Mouse (Mus musculus): ENCODE data around the gene Cspg4. TPM values are rescaled to one million over a fixed set of nuclear protein-coding genes. Genes with fewer than 3 reads are reported as not detected.
A peak's percentile ranks its signal among the peaks of the same experiment; 100 is the strongest.

Cspg4 gene
- polyA plus RNA-seq, 1 experiment from 2014 or later, result 23.0 TPM

DNA sequence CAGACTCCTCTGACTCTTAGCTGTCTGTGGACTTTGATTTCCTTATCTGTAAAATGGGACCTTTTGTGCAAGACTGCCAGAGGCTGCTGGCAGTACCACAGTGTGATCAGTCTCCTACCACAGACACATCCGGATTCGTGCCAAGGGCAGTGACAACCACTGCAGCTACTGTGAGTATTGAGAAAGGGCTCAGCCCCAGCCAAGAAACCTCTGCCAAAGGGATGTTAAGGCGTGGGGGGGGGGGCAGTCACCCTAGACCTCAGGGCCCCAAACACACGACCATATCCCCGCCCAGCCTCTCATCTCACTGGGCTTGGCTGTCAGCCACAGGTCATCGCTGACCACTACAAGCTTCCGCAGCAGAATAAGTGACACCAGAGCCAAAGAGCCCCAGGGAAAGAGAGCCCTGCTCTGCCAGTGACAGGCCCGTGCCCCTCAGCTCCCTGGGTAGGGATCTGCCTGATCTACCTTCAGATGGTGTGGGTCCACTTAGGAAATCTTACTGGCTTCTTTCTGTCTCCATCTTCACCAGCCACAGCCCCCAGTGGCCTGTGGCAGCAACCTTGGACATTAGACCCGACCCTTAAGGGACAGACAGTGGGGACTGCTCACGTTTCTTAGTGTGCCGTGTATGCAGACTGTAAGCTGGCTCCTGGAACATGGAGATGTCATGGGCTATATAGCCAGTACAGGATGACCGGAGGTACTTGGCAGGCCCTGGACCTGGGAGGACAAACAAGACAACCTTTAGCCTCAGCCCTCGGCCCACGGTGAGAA, 14.5 kb upstream of the Cspg4 start:
- no peaks in the 10 kb centered on the region for H3K36me3 ChIP-seq (ENCODE audit: control insufficient read depth, insufficient read depth, low read length)
- peaks cover 33 to 35% of the 10 kb centered on the region in 2 experiments for H3K4me1 ChIP-seq (ENCODE audit: control insufficient read depth in 2 of 2, insufficient read depth in 2 of 2, low read length in 2 of 2)
- H3K9ac ChIP-seq (ENCODE audit: low read length), result no peak overlapping the region
- no peak for ATAC-seq (ENCODE audit: insufficient number of reproducible peaks, insufficient read depth, low FRiP score, low read depth)
- H3K27ac ChIP-seq (replicated peaks in 1 of 2; ENCODE audit: control insufficient read depth in 1 of 2, insufficient read depth in 1 of 2, low read depth in 2 of 2, low read length in 2 of 2), result no peak overlapping the region
- H3K27me3 ChIP-seq (ENCODE audit: control insufficient read depth, insufficient read depth, low read length), result no peaks in the 10 kb centered on the region
- WGBS, result 60% methylated on average over 14 of the region's 14 CpGs
- no peaks in the 10 kb centered on the region for H3K9me3 ChIP-seq (ENCODE audit: control insufficient read depth, low read length)
- no peak overlapping the region for H3K4me3 ChIP-seq (ENCODE audit: control insufficient read depth in 1 of 2, insufficient read depth in 1 of 2, low read depth in 1 of 2, low read length in 2 of 2)
- H3K4me2 ChIP-seq (ENCODE audit: low read length), result no peak overlapping the region

DNA sequence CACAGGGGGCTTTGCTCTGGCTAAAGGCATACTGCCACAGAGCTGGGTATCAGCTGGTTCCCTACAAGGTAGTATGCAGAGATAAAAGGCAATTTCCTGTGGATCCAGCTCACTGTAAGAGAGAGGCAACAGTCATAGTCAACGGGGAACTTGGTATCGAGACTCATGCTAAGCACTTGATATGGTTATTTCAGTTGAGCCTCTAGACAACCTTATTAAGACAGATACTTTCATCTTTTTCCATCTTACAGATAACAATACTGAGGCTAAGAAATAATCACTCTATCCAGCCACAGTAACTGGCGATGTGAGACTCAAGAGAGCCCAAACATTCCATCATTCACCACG, 14.0 kb upstream of the Cspg4 start:
- Histone ChIP-seq H3K27ac (replicated peaks in 1 of 2; ENCODE audit: control insufficient read depth in 1 of 2, insufficient read depth in 1 of 2, low read depth in 2 of 2, low read length in 2 of 2) (no peak overlapping the region), H3K4me2 (ENCODE audit: low read length) (no peak overlapping the region), H3K9me3 (ENCODE audit: control insufficient read depth, low read length) (no peaks in the 10 kb centered on the region), H3K36me3 (ENCODE audit: control insufficient read depth, insufficient read depth, low read length) (no peaks in the 10 kb centered on the region), H3K4me3 (ENCODE audit: control insufficient read depth in 1 of 2, insufficient read depth in 1 of 2, low read depth in 1 of 2, low read length in 2 of 2) (no peak overlapping the region), H3K27me3 (ENCODE audit: control insufficient read depth, insufficient read depth, low read length) (no peaks in the 10 kb centered on the region), H3K9ac (ENCODE audit: low read length) (no peak overlapping the region), H3K4me1 (ENCODE audit: control insufficient read depth in 2 of 2, insufficient read depth in 2 of 2, low read length in 2 of 2) (peaks cover 33 to 35% of the 10 kb centered on the region in 2 experiments)
- ATAC-seq (ENCODE audit: insufficient number of reproducible peaks, insufficient read depth, low FRiP score, low read depth), result no peak
- 65% methylated on average over 4 of the region's 4 CpGs for WGBS

DNA sequence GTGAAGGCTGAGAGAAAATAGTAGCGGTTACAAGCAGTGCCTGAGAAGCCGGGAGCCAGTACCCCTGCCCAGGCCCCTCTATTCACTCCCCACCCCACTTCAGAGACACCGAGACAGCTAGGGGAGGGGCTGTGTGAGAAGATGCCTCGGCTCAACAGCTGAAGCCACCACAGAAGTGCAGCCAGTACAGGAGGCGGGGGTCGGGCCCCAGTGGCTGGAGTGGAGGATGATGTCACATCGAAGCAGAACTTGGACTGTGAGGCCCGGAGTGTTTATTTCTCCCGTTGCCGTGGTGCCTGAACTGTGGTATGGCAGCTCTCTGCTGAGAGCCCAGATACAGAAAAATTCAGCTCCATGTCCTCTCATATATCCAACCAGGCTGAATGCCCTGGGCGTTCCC, 13.1 kb upstream of the Cspg4 start:
- ATAC-seq (ENCODE audit: insufficient number of reproducible peaks, insufficient read depth, low FRiP score, low read depth), result peak; percentile 54
- peak overlapping the region; percentile 41 for H3K9ac ChIP-seq (ENCODE audit: low read length)
- peak overlapping the region; percentile 44 for H3K4me2 ChIP-seq (ENCODE audit: low read length)
- no peak overlapping the region for H3K4me3 ChIP-seq (ENCODE audit: control insufficient read depth in 1 of 2, insufficient read depth in 1 of 2, low read depth in 1 of 2, low read length in 2 of 2)
- peak overlapping the region; percentile 57 to 74 for H3K27ac ChIP-seq (replicated peaks in 1 of 2; ENCODE audit: control insufficient read depth in 1 of 2, insufficient read depth in 1 of 2, low read depth in 2 of 2, low read length in 2 of 2)
- H3K36me3 ChIP-seq (ENCODE audit: control insufficient read depth, insufficient read depth, low read length), result no peaks in the 10 kb centered on the region
- 4% methylated on average over 11 of the region's 11 CpGs for WGBS
- H3K27me3 ChIP-seq (ENCODE audit: control insufficient read depth, insufficient read depth, low read length), result no peaks in the 10 kb centered on the region
- H3K9me3 ChIP-seq (ENCODE audit: control insufficient read depth, low read length), result no peaks in the 10 kb centered on the region
- H3K4me1 ChIP-seq (ENCODE audit: control insufficient read depth in 2 of 2, insufficient read depth in 2 of 2, low read length in 2 of 2), result peaks cover 33 to 35% of the 10 kb centered on the region in 2 experiments

DNA sequence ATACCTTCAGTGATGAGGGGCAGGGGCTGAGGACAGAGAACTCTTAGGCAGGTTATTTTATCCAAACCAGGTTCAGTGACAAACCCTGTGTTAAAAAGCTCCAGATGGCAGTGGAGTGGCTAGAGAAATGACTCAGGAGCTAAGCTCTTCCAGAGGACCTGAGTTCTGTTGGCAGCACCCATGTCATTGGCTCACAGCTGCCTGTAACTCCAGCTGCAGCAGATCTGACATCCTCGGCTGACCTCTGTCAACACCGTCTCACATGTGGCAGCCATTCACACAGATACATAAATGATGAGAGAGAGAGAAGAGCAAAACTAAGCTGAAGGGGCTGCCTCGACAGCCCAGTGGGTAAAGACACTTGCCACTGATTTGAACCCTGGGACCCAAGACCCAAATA, 7.4 kb upstream of the Cspg4 start:
- H3K36me3 ChIP-seq (ENCODE audit: control insufficient read depth, insufficient read depth, low read length), result no peaks in the 10 kb centered on the region

GRCm38 (mm10) chr9:56860035-56860434, 4.8 kb upstream of the Cspg4 start:
- H3K9me3 ChIP-seq (ENCODE audit: control insufficient read depth, low read length), result no peaks in the 10 kb centered on the region
- no peaks in the 10 kb centered on the region for H3K36me3 ChIP-seq (ENCODE audit: control insufficient read depth, insufficient read depth, low read length)
- H3K4me3 ChIP-seq (ENCODE audit: control insufficient read depth in 1 of 2, insufficient read depth in 1 of 2, low read depth in 1 of 2, low read length in 2 of 2), result no peak overlapping the region
- H3K4me1 ChIP-seq (ENCODE audit: control insufficient read depth in 2 of 2, insufficient read depth in 2 of 2, low read length in 2 of 2), result peaks cover 24 to 29% of the 10 kb centered on the region in 2 experiments
- no peak overlapping the region; the same call in 1 of the 2 replicates for H3K9ac ChIP-seq (ENCODE audit: low read length)
- no peak overlapping the region for H3K27ac ChIP-seq (replicated peaks in 1 of 2; ENCODE audit: control insufficient read depth in 1 of 2, insufficient read depth in 1 of 2, low read depth in 2 of 2, low read length in 2 of 2)
- H3K4me2 ChIP-seq (ENCODE audit: low read length), result no peak overlapping the region
- 42% methylated on average over 3 of the region's 3 CpGs for WGBS
- H3K27me3 ChIP-seq (ENCODE audit: control insufficient read depth, insufficient read depth, low read length), result no peaks in the 10 kb centered on the region
- ATAC-seq (ENCODE audit: insufficient number of reproducible peaks, insufficient read depth, low FRiP score, low read depth), result no peak

More for the DNA sequence above, 7.4 kb upstream of the Cspg4 start:
- Histone ChIP-seq H3K9ac (ENCODE audit: low read length) (no peak overlapping the region), H3K27ac (replicated peaks in 1 of 2; ENCODE audit: control insufficient read depth in 1 of 2, insufficient read depth in 1 of 2, low read depth in 2 of 2, low read length in 2 of 2) (no peak overlapping the region), H3K27me3 (ENCODE audit: control insufficient read depth, insufficient read depth, low read length) (no peaks in the 10 kb centered on the region), H3K4me3 (ENCODE audit: control insufficient read depth in 1 of 2, insufficient read depth in 1 of 2, low read depth in 1 of 2, low read length in 2 of 2) (no peak overlapping the region), H3K4me2 (ENCODE audit: low read length) (no peak overlapping the region), H3K9me3 (ENCODE audit: control insufficient read depth, low read length) (no peaks in the 10 kb centered on the region), H3K4me1 (ENCODE audit: control insufficient read depth in 2 of 2, insufficient read depth in 2 of 2, low read length in 2 of 2) (peaks cover 23 to 25% of the 10 kb centered on the region in 2 experiments)
- ATAC-seq (ENCODE audit: insufficient number of reproducible peaks, insufficient read depth, low FRiP score, low read depth), result no peak
- 48% methylated on average over 3 of the region's 3 CpGs for WGBS

- 49% methylated on average over 15 of the region's 15 CpGs for WGBS
- H3K27ac ChIP-seq (replicated peaks in 1 of 2; ENCODE audit: control insufficient read depth in 1 of 2, insufficient read depth in 1 of 2, low read depth in 2 of 2, low read length in 2 of 2), result peak overlapping the region; percentile 2 to 28; a peak in 2 of 4 replicates
- peaks cover 24 to 31% of the 10 kb centered on the region in 2 experiments for H3K4me1 ChIP-seq (ENCODE audit: control insufficient read depth in 2 of 2, insufficient read depth in 2 of 2, low read length in 2 of 2)
- no peak overlapping the region for H3K4me3 ChIP-seq (ENCODE audit: control insufficient read depth in 1 of 2, insufficient read depth in 1 of 2, low read depth in 1 of 2, low read length in 2 of 2)
- no peak overlapping the region for H3K4me2 ChIP-seq (ENCODE audit: low read length)
- no peaks in the 10 kb centered on the region for H3K9me3 ChIP-seq (ENCODE audit: control insufficient read depth, low read length)
- no peak overlapping the region; the same call in 1 of the 2 replicates for H3K9ac ChIP-seq (ENCODE audit: low read length)
- H3K36me3 ChIP-seq (ENCODE audit: control insufficient read depth, insufficient read depth, low read length), result no peaks in the 10 kb centered on the region
- no peak for ATAC-seq (ENCODE audit: insufficient number of reproducible peaks, insufficient read depth, low FRiP score, low read depth)
- H3K27me3 ChIP-seq (ENCODE audit: control insufficient read depth, insufficient read depth, low read length), result no peaks in the 10 kb centered on the region
These were observed 4.2 kb upstream of the Cspg4 start for GRCm38 (mm10) chr9:56860486-56861269.

DNA sequence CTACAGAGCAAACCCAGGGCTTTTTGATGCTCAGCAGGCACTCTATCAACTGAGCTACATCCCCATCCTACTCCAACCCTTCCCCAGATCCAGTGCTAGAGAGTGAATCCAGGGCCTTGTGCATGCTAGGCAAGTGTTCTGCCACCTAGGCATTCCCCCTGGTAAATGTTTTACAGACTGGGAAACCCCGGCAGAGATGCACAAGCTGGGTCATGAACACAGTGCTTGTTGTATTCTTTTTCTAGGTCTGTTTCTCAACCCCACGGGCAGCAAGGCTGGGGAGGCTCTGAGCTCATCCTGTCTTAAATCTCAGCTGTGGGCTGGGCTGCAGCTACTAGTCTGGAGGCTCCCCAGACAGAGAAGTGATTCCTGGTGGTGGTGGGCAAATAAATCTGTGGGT, 2.0 kb upstream of the Cspg4 start:
- 81% methylated on average over 2 of the region's 2 CpGs for WGBS
- Histone ChIP-seq H3K4me3 (ENCODE audit: control insufficient read depth in 1 of 2, insufficient read depth in 1 of 2, low read depth in 1 of 2, low read length in 2 of 2) (no peak overlapping the region), H3K27ac (replicated peaks in 1 of 2; ENCODE audit: control insufficient read depth in 1 of 2, insufficient read depth in 1 of 2, low read depth in 2 of 2, low read length in 2 of 2) (no peak overlapping the region), H3K4me1 (ENCODE audit: control insufficient read depth in 2 of 2, insufficient read depth in 2 of 2, low read length in 2 of 2) (peaks cover 38 to 50% of the 10 kb centered on the region in 2 experiments), H3K27me3 (ENCODE audit: control insufficient read depth, insufficient read depth, low read length) (no peaks in the 10 kb centered on the region), H3K9me3 (ENCODE audit: control insufficient read depth, low read length) (no peaks in the 10 kb centered on the region), H3K4me2 (ENCODE audit: low read length) (no peak overlapping the region), H3K9ac (ENCODE audit: low read length) (no peak overlapping the region), H3K36me3 (ENCODE audit: control insufficient read depth, insufficient read depth, low read length) (no peaks in the 10 kb centered on the region)
- no peak for ATAC-seq (ENCODE audit: insufficient number of reproducible peaks, insufficient read depth, low FRiP score, low read depth)
